Mouse (Mus musculus): Measurements from ENCODE around the gene Retsat.
A peak's percentile ranks its signal among the peaks of the same experiment; 100 is the strongest.

Gene Retsat

GRCm38 (mm10) chr6:72626391-72626790 lies 28.1 kb downstream of the Retsat start:
- no peak for DNase-seq

- no peak for DNase-seq
These were observed 29.0 kb downstream of the Retsat start for GRCm38 (mm10) chr6:72627276-72627675.

GRCm38 (mm10) chr6:72630370-72630769 lies 32.1 kb downstream of the Retsat start:
- DNase-seq: no peak

GRCm38 (mm10) chr6:72630961-72631360 lies 32.7 kb downstream of the Retsat start:
- DNase-seq: no peak

- DNase-seq: no peak
These were observed 33.4 kb downstream of the Retsat start for GRCm38 (mm10) chr6:72631700-72632099.

GRCm38 (mm10) chr6:72634311-72634710 lies 36.0 kb downstream of the Retsat start:
- no peak for DNase-seq

GRCm38 (mm10) chr6:72635760-72636431 lies 37.6 kb downstream of the Retsat start:
- DNase-seq: peak in 1 of 2 experiments; percentile 31

GRCm38 (mm10) chr6:72636940-72637339 lies 38.7 kb downstream of the Retsat start:
- DNase-seq: no peak

- DNase-seq: no peak
These were observed 43.1 kb downstream of the Retsat start for GRCm38 (mm10) chr6:72641218-72641954.

- no peak for DNase-seq
These were observed 46.3 kb downstream of the Retsat start for GRCm38 (mm10) chr6:72644576-72644975.

- no peak for DNase-seq
These were observed 47.1 kb downstream of the Retsat start for GRCm38 (mm10) chr6:72645364-72645763.

- DNase-seq: peak; percentile 40 to 54
These were observed 49.1 kb downstream of the Retsat start for GRCm38 (mm10) chr6:72647383-72647820.

- no peak for DNase-seq
These were observed 49.8 kb downstream of the Retsat start for GRCm38 (mm10) chr6:72648002-72648595.

- no peak for DNase-seq
These were observed 52.1 kb downstream of the Retsat start for GRCm38 (mm10) chr6:72650338-72650851.

GRCm38 (mm10) chr6:72653419-72653818 lies 55.1 kb downstream of the Retsat start:
- no peak for DNase-seq

GRCm38 (mm10) chr6:72654355-72654754 lies 56.1 kb downstream of the Retsat start:
- DNase-seq: no peak

- no peak for DNase-seq
These were observed 57.2 kb downstream of the Retsat start for GRCm38 (mm10) chr6:72655309-72656052.

- no peak for DNase-seq
These were observed 57.8 kb downstream of the Retsat start for GRCm38 (mm10) chr6:72656053-72656442.

- DNase-seq: no peak
These were observed 59.7 kb downstream of the Retsat start for GRCm38 (mm10) chr6:72658006-72658405.
